Mouse (Mus musculus) naive thymus-derived CD4-positive, alpha-beta T cell, adult 2 months (primary cell): ENCODE measurements at regions not wholly inside any gene's neighbourhood (a gene's known extent, or its start where the extent isn't known, plus 50 kb on each side); places are given as distances from the start of the nearest gene placed in this dataset.
A peak's percentile ranks its signal among the peaks of the same experiment; 100 is the strongest.

Experiments used
- DNase-seq: peaks from one replicate; pipeline ENCODE4 v3.0.0-alpha.2; 2011; ENCODE audit warnings: low read depth

DNA sequence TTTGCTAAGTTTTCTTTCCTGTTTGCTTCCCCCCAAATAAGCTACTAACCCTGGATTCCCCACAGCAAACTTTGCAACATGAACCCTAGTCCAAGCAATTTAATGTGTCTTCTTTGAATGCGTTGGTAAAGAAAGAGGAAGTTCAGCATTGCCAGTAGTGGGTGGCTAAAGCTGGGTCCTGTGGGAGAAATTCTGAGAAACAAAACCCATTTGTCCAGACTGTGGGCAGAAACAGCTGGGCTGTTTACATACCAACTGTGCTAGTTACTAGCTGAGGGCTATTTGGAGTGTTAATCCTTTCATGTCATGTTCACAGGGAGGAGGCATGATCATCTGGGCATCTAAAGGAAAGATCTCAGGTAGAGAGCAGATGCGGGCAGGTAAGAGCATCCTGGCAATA, 51.8 kb upstream of the 1190002N15Rik start:
- DNase-seq: no peak

DNA sequence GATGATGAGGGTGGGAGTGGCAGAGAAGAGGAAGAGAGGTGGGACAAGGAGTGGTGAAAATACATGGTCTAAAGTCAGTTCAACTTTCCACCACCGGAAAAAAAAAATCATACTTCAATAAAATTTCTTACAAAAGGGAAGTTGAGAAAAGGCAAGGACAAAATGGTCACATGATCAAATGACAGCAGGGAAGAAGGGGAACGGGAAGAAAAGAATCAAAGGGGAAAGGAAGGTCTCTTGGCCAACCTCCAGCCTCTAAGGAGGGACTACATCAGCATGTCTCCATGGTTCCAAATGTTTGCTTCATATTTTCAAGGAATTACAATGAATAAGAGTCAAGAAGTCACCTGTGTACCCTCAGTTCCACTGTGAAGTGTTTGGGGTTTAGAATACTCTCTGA, 64.7 kb upstream of the Slc9a9 start:
- no peak for DNase-seq

DNA sequence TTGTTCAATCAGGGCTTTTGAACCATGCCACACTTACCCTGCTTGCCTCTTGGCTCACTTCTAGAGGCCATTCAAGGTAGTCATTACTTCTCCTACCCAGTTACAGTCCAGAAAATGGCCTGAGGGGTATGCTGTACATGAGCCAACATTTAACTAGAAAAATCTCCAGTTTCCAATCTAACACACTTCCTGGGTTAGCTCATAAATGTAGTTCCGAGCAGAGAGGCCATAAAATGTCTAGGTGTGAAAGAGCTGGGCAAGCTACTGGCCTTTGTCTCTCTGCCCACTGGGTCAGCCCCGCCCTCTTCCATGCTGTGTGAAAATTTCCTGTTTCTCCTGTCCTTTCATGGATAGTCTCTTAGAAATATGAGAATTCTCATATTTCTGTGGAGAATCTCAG, 63.3 kb upstream of the Slc9a9 start:
- no peak for DNase-seq

DNA sequence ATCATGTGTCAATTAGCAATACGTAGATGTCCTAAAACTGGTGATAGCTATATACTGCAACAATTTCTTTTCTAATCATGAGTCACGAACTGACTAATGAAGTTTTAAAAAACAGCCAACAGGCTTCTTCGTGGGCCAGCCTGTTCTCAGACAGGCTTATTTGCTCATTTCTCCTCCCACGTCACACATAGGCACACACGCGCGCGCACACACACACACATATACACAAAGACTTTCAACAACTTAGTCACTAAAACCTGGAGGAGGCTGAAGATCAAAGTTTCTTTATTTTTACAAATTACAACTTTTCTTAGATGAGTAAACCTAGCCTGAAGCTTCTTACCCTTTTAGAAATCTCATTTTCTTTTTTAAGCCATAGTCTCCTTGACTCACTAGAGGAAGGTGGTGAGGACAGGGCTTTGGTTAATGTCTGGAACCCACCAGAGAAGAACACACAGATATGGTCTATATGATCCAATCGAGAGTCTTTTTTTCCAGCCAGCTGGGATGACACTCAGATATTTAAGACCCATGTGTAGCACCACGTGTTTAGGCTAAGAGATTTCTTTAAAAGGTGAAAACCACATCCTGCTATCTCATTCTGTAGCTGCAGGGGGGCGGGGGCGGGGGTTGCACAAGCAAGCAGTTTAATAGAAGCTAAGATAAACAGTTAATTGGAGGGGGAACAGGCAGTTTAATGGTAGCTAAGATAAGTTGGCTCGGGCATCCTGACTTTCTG, 62.5 kb upstream of the Slc9a9 start:
- peak; percentile 65 for DNase-seq

DNA sequence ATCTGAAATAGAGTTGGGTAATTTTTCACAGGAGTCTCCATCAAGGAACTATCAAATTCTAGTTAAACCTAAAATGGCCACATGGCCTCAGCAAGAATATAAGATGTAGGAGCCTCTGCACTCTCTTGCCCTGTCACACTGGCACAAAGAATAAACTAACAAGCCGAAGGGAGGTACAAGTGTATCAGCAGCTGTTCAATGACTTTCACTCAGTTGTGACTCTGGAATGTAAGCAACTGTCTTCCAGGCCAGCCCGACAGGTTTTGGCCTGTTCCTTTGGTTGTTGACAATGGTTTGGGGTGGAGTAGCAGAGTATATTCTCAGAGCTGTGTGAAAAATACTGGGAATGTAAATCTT, 62.0 kb upstream of the Slc9a9 start:
- no peak for DNase-seq

DNA sequence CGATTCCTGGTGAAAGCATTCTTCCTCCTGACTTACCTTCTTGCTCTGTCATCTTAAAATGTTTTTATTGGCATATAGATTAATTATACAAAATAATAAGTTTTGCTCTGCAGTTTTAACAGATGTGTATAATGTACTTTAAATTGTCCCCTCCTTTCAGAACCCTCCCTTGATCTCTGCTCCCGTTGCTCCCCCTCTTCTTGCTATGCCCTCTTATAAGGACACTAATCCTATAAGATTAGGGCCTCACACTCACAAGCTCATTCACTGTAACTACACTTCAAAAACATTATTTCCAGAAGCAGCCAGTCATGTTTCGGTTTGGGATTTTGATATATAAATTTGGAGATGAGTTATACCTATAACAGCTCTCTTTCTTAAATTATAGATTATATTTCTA, 59.6 kb upstream of the Slc9a9 start:
- no peak for DNase-seq

DNA sequence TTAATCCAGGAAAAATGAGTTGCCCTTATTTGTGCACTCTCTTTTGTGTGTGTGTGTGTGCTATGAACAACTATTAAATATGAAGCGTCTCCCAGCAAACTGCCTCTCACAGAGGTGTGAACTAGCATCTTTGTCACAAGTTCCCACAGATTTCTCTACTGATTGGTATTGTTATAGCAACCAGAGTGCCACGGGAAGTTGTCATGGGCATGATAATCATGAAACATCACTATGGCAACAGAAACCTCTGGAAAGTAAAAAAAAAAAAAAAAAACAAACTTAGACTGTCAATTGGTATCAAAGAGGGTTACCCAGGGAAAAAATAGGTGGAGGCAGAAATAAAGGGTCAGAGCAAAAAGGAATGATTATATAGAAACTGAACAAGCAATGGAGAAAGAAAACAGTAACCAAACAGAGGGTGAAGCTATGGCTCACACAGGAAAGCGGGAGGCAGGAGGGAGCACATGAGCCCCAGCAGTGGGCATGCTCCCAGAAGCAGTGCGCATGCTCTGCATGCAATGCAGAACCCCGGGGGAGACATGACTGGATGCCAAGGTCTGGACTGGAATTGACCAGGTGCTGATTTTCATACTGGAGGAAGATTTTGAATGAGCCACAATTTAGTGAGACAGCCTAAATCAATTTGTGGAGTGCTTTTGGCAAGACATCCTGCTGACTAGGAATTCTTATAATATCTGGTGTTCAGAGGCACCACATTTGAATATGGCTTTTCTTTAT, 58.9 kb upstream of the Slc9a9 start:
- no peak for DNase-seq

DNA sequence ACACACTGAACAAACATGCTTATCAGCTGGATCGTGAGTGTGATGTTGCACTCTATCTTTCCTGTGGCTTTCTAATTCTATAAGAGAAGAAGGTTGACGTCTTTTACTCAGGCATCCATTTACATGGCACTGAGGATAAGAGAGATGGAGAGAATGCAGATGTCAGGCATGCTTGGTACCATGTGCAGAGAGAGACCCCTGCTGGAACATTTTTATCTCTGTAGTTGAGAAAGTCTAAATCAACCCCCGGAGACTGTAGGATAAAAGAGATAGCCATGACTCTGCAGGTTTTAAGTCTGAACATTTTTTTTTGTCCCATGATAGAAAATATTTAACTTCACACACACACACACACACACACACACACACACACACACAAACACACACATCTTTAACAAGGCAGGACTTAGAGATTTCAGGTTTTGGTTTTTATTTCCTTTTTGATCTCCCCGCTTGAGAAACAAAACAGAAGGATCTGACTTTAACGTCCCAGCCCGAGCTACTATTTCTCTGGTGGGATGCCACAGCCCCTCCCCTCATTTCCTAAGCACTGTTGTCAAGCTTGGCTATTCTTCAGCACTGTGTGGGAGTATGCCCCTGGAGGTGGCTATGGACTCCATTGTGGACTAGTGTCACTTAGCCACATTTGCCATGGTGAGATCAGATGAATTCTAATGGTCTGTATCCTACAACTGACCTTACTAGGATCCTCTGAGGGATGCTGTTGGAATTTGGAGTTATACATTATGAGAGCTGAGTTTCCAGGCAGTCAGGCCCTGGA, 55.6 kb upstream of the Slc9a9 start:
- peak; percentile 76 for DNase-seq

DNA sequence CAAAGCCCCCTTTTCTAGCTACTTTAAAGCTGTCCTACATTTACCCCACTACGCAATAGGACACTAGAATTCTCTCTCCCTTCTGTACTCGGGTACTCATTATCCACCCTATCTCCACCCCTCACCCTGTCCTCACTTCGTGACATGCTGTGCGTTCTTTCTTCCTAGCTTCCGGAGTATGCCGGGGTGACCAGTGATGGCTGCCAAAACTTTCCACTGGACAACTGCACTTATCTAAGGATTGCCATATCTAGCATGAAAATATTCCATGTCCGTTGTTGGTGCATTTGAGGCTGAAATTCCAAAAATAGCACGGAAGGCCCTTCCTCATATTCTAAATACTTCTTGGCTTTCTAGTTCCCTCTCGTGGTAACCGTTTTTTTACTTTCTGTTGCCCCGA, 54.5 kb upstream of the Slc9a9 start:
- no peak for DNase-seq

DNA sequence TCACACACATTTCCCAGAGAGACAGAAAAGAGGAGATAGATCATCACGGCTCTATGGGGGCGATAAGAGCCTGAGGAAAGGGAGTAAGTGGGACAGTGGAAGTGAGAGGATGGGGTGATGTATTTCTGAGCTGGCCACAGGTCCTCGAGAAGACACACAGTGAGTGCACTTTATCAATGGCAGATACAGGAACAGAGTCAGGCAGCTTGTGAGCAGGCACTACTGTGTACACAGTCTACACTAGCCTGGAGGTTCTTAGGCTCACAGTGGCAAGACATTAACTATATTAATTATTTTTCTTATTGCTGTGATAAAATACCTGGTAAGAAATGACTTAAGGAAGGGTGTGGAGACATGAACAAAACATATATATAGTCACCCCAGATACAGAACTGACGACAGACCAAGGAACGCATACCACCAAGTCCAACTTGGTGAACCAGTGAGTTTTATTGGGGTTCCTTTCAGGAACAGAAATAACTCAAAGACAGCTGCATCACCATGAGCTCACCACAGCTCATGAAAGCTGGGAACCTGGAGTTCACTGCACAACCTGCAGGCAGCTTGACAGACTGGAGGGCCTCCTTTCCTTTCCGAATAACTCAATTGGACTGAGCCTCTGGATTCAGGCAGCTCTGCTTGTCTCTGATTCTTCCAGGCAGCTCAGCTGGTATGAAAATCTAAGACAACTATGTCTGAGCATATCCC, 51.5 kb upstream of the Slc9a9 start:
- DNase-seq: no peak
